Mouse (Mus musculus) erythroid progenitor cell, adult 5-6 weeks (primary cell): ENCODE measurements around the gene Plxnd1. TPM values are rescaled to one million over a fixed set of nuclear protein-coding genes. Genes with fewer than 3 reads are reported as not detected.

ENCODE experiments used
- ATAC-seq: replicated peaks from 2 replicates; pipeline ENCODE4 v1.8.0; 2016; ENCODE audit warnings: moderate number of reproducible peaks, mild to moderate bottlenecking, moderate TSS enrichment, inconsistent platforms; ENCODE audit not compliant: poor library complexity, low FRiP score, severe bottlenecking
- total RNA-seq, 2 experiments: library from RNA; stranded (forward) in 1 of 2; stranded (reverse) in 1 of 2; fragments of 150-400 nt in 1 of 2; fragments of 186-747, 209-891 nt in 1 of 2; gene quantifications; 2 replicates each; pipeline versions ENCODE4 v1.2.3 to v1.2.4; 2015 to 2017; ENCODE audit warnings: low replicate concordance in 2 of 2

Gene Plxnd1
- total RNA-seq, 2 experiments from 2014 or later, result 2.0 to 9.6 TPM

DNA sequence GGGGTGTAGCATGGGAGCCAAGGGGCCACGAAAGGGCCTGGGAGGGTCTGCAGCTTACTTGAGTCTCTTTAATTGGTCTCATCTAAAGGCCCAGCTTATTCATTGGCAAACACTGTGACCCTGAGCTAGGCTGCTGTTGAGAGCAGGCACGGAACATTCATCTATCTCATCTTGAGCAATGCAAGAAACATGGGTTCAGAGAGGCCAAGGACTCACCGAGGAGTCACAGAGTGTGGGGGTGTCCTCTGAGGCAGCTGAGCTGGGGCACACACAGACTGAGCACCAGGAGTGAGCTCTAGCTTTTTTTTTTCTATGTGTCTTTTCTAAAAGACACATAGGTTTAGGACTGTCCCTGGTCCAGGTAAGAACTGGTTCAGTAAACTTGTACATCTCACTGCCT lies 62.4 kb downstream of the Plxnd1 start:
- ATAC-seq, result no peak

DNA sequence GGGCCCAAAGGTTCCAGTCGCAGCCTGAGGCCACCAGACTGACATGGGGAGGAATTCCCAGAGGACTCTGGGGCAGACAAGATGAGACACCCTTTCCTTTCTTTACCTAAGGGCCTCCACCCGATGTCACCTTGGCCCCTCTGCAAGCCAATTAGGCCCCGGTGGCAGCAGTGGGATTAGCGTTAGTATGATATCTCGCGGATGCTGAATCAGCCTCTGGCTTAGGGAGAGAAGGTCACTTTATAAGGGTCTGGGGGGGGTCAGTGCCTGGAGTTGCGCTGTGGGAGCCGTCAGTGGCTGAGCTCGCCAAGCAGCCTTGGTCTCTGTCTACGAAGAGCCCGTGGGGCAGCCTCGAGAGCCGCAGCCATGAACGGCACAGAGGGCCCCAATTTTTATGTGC lies 63.2 kb downstream of the Plxnd1 start, which contains the start of gene Rho:
TSS of gene Rho (plus strand) at position 110 of the 400 bp plus-strand sequence.
- ATAC-seq, result no peak

DNA sequence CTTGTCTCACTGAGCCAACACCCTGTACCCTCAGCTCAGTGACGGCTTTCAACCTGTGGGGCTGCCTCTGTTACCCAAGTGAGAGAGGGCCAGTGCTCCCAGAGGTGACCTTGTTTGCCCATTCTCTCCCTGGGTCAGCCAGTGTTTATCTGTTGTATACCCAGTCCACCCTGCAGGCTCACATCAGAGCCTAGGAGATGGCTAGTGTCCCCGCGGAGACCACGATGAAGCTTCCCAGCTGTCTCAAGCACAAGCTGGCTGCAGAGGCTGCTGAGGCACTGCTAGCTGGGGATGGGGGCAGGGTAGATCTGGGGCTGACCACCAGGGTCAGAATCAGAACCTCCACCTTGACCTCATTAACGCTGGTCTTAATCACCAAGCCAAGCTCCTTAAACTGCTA lies 64.8 kb downstream of the Plxnd1 start:
- no peak for ATAC-seq

DNA sequence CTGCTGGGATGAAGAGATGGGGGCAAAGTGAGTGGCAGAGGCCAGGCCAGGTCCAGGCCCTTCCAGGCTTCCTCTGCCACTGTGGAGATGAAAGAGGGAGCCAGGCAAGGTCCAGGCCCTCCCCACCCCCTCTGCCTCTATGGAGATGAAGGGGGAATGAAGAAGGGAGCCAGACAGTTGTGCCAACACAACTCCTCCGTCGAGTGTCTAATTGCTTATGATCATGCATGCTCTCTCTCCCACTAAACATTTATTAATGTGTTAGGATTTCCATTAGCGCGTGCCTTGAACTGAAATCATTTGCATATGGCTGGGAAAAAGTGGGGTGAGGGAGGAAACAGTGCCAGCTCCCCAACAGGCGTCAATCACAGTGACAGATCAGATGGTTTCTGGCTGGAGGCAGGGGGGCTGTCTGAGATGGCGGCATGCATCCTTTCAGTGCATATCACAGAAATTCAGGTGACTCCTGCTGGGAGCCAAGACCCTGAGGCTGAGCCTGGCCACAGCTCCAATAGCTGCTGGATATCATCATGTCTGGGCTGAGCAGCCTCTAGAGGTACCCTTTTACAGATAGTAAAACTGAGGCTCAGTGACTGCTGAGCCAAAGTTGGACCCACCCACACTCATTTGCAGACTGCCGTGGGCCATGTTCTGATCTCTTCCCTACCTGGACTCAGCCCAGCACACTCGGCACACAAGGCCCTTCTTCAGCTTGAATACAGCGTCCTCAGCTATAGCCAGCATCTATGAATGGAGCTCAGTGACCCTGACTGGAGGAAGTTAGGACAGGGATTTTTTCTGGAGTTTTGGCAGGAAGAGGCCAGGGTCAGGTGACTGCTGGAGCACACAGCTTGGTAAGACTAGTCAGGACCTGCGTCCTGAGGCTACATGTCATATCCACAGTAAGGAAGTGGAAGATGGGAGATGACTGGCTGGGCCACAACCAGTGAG lies 67.2 kb downstream of the Plxnd1 start:
- no peak for ATAC-seq

DNA sequence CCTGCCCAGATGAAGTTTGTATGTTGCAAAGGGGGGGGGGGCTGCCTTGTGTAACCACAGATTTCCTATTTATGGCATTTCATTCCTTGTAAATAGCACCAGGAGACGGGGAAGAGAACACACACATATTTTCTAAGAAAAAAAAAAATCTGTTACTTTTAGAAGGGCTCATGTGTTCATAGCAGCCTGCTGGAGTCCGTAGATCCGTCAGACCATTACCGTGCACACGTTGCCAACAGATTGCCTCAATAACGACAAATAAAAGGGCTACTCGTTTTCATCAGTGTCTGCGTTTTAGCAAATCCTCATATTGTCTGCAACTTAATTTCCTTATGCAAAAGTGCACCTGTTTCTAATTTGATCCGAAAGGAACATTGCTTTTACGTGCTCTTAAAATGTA lies 68.4 kb downstream of the Plxnd1 start:
- no peak for ATAC-seq

DNA sequence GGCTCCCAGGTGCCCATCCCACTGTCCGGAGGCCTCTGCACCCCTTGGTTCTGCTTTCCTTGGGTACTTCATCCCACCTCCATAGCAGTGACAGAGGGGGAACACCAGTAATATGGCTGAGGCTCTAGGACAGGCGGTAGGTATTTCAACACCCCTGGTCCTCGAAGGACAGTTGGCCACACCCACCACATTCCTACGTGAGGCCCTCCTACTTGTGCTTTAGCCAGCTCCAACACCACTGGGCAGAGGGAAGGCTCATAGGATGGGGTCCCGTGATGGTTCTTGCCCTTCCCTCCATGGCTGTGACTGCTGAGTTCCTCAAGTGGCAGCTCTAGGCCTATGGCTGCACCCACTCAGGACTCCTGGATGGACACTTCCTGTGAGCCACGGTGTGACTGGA lies 70.0 kb downstream of the Plxnd1 start:
- no peak for ATAC-seq

GRCm38 (mm10) chr6:115919876-115920275 lies 74.9 kb downstream of the Plxnd1 start:
- no peak for ATAC-seq

- no peak for ATAC-seq
These were observed 76.2 kb downstream of the Plxnd1 start for GRCm38 (mm10) chr6:115918615-115919014.

DNA sequence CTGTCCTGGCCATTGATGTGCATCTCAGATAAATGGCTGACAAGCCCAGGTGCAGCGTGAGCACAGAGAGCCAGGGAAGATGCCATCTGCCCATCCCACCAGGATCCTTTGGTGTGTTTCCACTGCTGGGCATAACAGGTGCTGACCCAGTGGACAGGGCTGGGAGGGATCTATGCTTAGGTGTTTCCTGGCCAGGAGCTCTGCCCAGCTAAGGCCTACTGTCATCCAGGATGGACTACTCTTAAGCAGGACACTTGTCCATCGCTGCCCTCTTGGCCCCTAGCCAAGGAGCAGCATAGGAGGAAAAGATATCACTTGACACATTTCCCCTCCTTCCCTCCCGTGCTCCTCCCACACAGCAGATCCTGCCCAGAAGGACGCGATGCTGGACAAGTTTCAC lies 78.2 kb downstream of the Plxnd1 start:
- no peak for ATAC-seq

GRCm38 (mm10) chr6:115915601-115916445 lies 79.0 kb downstream of the Plxnd1 start:
- ATAC-seq, result no peak

DNA sequence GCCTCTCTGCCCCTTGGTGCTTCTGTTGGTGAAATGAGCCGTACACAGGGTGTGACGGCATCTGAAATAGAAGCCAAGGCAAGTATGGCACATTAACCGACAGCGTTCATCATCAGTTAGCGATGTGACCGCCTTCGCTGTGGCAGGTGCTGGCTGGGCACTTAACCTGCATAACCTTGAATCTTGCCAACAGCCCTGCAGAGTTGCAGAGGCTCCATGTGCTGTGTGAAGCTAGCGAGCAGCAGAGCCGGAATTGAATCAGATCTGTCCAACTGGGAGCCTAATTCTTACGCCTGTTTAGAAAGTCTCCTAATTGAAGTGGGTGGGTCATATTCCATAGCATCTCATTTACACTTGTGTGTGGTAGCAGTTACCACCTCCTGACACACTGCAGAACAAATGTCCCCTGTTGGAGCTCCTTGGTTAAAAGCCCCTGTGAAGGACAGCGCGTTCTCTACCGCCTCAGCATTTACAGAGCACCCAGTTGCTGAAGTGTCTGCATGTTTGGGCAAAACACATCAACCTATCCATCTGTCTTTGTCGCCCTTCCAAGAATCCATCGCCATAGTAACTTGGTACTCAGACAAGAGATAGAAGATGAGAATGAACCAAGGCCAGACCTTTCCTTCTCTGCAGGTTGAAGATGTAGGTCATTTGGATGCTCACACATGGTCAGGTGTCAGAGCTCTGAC lies 80.1 kb downstream of the Plxnd1 start:
- no peak for ATAC-seq

- ATAC-seq, result no peak
These were observed 81.3 kb downstream of the Plxnd1 start for GRCm38 (mm10) chr6:115913482-115913881.

GRCm38 (mm10) chr6:115911763-115912162 lies 83.0 kb downstream of the Plxnd1 start:
- no peak for ATAC-seq

DNA sequence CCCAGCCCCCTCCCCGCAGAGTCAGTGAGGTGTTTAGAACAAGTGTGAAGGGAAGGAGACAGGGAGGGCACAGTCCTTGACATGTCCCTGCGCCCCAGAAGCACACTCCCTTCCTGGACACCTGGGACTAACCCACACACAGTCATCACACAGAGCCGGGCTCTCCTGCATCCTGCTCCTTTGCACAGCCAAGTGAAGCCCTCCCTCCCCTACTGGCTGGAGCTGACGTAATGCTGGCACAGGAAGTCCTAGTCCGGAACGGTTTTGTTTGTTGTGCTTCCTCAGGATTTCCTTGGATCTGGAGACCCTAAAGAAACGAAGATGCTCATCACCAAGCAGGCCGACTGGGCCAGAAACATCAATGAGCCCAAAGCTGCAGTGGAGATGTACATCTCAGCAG lies 84.9 kb downstream of the Plxnd1 start:
- no peak for ATAC-seq

DNA sequence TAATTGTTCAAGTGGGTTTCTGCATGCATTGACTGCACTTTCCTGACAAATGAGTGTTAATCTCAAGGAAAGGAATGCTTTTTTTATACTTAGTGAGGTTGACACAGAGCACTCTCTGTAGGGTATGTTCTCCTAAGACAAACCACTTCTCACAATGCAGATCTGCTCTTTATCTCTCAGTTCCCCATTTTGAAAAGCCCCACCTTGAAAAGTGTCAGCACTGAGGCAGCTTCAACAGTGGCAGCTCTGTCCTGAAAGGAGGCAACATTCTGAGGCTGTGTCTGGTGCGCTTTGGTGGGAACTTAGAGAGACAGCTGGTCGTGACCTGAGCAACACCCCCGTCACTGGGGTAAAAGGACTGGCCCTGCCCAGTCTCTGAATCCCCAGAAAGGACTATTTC lies 85.8 kb downstream of the Plxnd1 start:
- ATAC-seq, result no peak

DNA sequence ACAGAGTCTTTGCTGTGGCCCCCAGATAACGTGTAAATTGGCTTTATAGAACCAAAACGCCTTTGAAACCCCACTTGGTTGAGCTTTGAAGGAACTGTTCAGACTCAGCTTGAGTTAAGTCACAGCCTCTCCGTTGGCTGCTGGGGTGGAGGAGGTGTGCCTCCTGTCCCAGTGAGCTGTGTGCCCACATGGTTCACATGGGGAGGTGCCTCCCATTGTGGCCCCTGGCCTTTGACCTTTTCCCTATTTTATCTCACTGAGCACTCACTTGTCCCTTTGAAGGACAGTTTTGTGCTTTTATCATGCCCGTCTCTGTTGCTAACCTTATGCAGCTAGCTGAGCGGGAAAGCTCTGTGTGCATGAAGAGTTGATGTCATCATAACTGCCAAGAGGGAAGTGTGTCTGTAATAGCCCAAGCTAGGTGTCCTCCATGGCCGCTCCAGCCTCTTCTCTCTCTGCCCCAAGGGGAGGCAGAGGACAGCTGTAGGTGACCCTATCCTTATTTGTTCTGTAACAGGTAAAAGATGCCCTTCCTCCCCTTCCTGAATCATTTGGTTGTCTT lies 86.3 kb downstream of the Plxnd1 start:
- ATAC-seq, result no peak

- ATAC-seq, result no peak
These were observed 87.9 kb downstream of the Plxnd1 start for GRCm38 (mm10) chr6:115906871-115907270.

- no peak for ATAC-seq
These were observed 88.3 kb downstream of the Plxnd1 start for GRCm38 (mm10) chr6:115906455-115906854.

DNA sequence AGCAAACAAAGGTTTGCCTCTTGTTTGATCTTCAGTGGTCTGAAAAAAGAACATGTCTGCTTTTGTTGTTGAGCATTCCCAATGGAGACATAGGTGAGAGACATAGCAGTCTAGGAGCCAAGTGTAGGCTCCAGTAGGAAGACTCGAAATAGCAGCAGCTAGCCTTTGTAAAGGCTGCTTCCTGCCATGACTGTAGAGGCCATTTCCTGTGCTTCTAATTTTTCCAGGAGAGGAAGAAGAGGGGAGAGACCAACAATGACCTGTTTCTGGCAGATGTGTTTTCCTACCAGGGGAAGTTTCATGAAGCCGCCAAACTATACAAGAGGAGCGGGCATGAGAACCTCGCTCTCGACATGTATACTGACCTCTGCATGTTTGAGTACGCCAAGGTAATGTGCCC lies 89.2 kb downstream of the Plxnd1 start:
- ATAC-seq, result no peak
